Mouse (Mus musculus): Measurements from ENCODE around the gene Crhr1. TPM values are rescaled to one million over a fixed set of nuclear protein-coding genes. Genes with fewer than 3 reads are reported as not detected.

The Crhr1 gene
- polyA plus RNA-seq, 1 experiment, result not detected

- TF ChIP-seq FLI1 (IDR thresholded peaks at IDR 0.05; ENCODE audit: low read length) (no peak), GATA1 (IDR thresholded peaks at IDR 0.05; ENCODE audit: borderline replicate concordance, low read length) (no peak)
- Histone ChIP-seq H3K4me3 (replicated peaks) (no peak overlapping the region), H3K36me3 (replicated peaks; ENCODE audit: low read length) (no peaks in the 10 kb centered on the region)
Observed at GRCm38 (mm10) chr11:104155899-104156298, 23.2 kb downstream of the Crhr1 start.

GRCm38 (mm10) chr11:104156391-104156790 is 23.7 kb downstream of the Crhr1 start:
- TF ChIP-seq GATA1 (IDR thresholded peaks at IDR 0.05; ENCODE audit: borderline replicate concordance, low read length) (no peak), FLI1 (IDR thresholded peaks at IDR 0.05; ENCODE audit: low read length) (no peak)
- Histone ChIP-seq H3K36me3 (replicated peaks; ENCODE audit: low read length) (no peaks in the 10 kb centered on the region), H3K27me3 (replicated peaks) (peaks cover 96% of the 10 kb centered on the region), H3K9me3 (no peaks in the 10 kb centered on the region), H3K4me1 (peaks cover 11% of the 10 kb centered on the region), H3K4me3 (replicated peaks) (no peak overlapping the region)

More at GRCm38 (mm10) chr11:104155899-104156298, 23.2 kb downstream of the Crhr1 start:
- H3K4me1 ChIP-seq, result peaks cover 11% of the 10 kb centered on the region
- no peaks in the 10 kb centered on the region for H3K9me3 ChIP-seq
- H3K27me3 ChIP-seq (replicated peaks), result peaks cover 96% of the 10 kb centered on the region

- Histone ChIP-seq H3K36me3 (replicated peaks; ENCODE audit: low read length) (no peaks in the 10 kb centered on the region), H3K4me3 (replicated peaks) (peak overlapping the region; percentile 73), H3K4me1 (peaks cover 11% of the 10 kb centered on the region), H3K27me3 (replicated peaks) (peaks cover 95% of the 10 kb centered on the region), H3K9me3 (no peaks in the 10 kb centered on the region)
- TF ChIP-seq GATA1 (IDR thresholded peaks at IDR 0.05; ENCODE audit: borderline replicate concordance, low read length) (no peak), FLI1 (IDR thresholded peaks at IDR 0.05; ENCODE audit: low read length) (no peak)
Observed at GRCm38 (mm10) chr11:104157603-104158259, 25.1 kb downstream of the Crhr1 start.

- Histone ChIP-seq H3K27me3 (replicated peaks) (peaks cover 91% of the 10 kb centered on the region), H3K4me1 (peaks cover 11% of the 10 kb centered on the region), H3K9me3 (no peaks in the 10 kb centered on the region), H3K4me3 (replicated peaks) (no peak overlapping the region), H3K36me3 (replicated peaks; ENCODE audit: low read length) (no peaks in the 10 kb centered on the region)
- TF ChIP-seq FLI1 (IDR thresholded peaks at IDR 0.05; ENCODE audit: low read length) (no peak), GATA1 (IDR thresholded peaks at IDR 0.05; ENCODE audit: borderline replicate concordance, low read length) (no peak)
Observed at GRCm38 (mm10) chr11:104158260-104158907, 25.7 kb downstream of the Crhr1 start.

- Histone ChIP-seq H3K4me1 (peaks cover 11% of the 10 kb centered on the region), H3K27me3 (replicated peaks) (peaks cover 90% of the 10 kb centered on the region), H3K4me3 (replicated peaks) (no peak overlapping the region), H3K9me3 (no peaks in the 10 kb centered on the region), H3K36me3 (replicated peaks; ENCODE audit: low read length) (no peaks in the 10 kb centered on the region)
- no peak for TF ChIP-seq FLI1 (IDR thresholded peaks at IDR 0.05; ENCODE audit: low read length)
- TF ChIP-seq GATA1 (IDR thresholded peaks at IDR 0.05; ENCODE audit: borderline replicate concordance, low read length), result no peak
Observed at GRCm38 (mm10) chr11:104159769-104160272, 27.2 kb downstream of the Crhr1 start.

GRCm38 (mm10) chr11:104161153-104161552 is 28.5 kb downstream of the Crhr1 start:
- Histone ChIP-seq H3K4me1 (peaks cover 11% of the 10 kb centered on the region), H3K36me3 (replicated peaks; ENCODE audit: low read length) (no peaks in the 10 kb centered on the region), H3K9me3 (no peaks in the 10 kb centered on the region), H3K27me3 (replicated peaks) (peaks cover 90% of the 10 kb centered on the region), H3K4me3 (replicated peaks) (no peak overlapping the region)
- no peak for TF ChIP-seq GATA1 (IDR thresholded peaks at IDR 0.05; ENCODE audit: borderline replicate concordance, low read length)
- TF ChIP-seq FLI1 (IDR thresholded peaks at IDR 0.05; ENCODE audit: low read length), result no peak

GRCm38 (mm10) chr11:104164257-104164656 is 31.6 kb downstream of the Crhr1 start:
- Histone ChIP-seq H3K27me3 (replicated peaks) (peaks cover 82% of the 10 kb centered on the region), H3K4me1 (no peaks in the 10 kb centered on the region), H3K4me3 (replicated peaks) (no peak overlapping the region), H3K9me3 (no peaks in the 10 kb centered on the region), H3K36me3 (replicated peaks; ENCODE audit: low read length) (no peaks in the 10 kb centered on the region)
- no peak for TF ChIP-seq FLI1 (IDR thresholded peaks at IDR 0.05; ENCODE audit: low read length)
- TF ChIP-seq GATA1 (IDR thresholded peaks at IDR 0.05; ENCODE audit: borderline replicate concordance, low read length), result no peak

- Histone ChIP-seq H3K4me3 (replicated peaks) (no peak overlapping the region), H3K9me3 (no peaks in the 10 kb centered on the region), H3K36me3 (replicated peaks; ENCODE audit: low read length) (no peaks in the 10 kb centered on the region), H3K27me3 (replicated peaks) (peaks cover 83% of the 10 kb centered on the region), H3K4me1 (peaks cover 3% of the 10 kb centered on the region; the same call in 1 of the 2 replicates)
- TF ChIP-seq GATA1 (IDR thresholded peaks at IDR 0.05; ENCODE audit: borderline replicate concordance, low read length) (no peak), FLI1 (IDR thresholded peaks at IDR 0.05; ENCODE audit: low read length) (no peak)
Observed at GRCm38 (mm10) chr11:104171281-104171781, 38.7 kb downstream of the Crhr1 start.

GRCm38 (mm10) chr11:104178893-104179292 is 46.2 kb downstream of the Crhr1 start:
- H3K27me3 ChIP-seq (replicated peaks), result peaks cover 74% of the 10 kb centered on the region
- TF ChIP-seq GATA1 (IDR thresholded peaks at IDR 0.05; ENCODE audit: borderline replicate concordance, low read length), result no peak
- TF ChIP-seq FLI1 (IDR thresholded peaks at IDR 0.05; ENCODE audit: low read length), result no peak
- H3K36me3 ChIP-seq (replicated peaks; ENCODE audit: low read length), result no peaks in the 10 kb centered on the region
- H3K4me3 ChIP-seq (replicated peaks), result no peak overlapping the region
- 0 out of 2 replicates have a peak, but pooled peaks cover 3% of the 10 kb centered on the region for H3K4me1 ChIP-seq
- no peaks in the 10 kb centered on the region for H3K9me3 ChIP-seq

- no peak for TF ChIP-seq FLI1 (IDR thresholded peaks at IDR 0.05; ENCODE audit: low read length)
- TF ChIP-seq GATA1 (IDR thresholded peaks at IDR 0.05; ENCODE audit: borderline replicate concordance, low read length), result no peak
- Histone ChIP-seq H3K4me3 (replicated peaks) (no peak overlapping the region), H3K36me3 (replicated peaks; ENCODE audit: low read length) (no peaks in the 10 kb centered on the region), H3K4me1 (0 out of 2 replicates have a peak, but pooled peaks cover 3% of the 10 kb centered on the region), H3K27me3 (replicated peaks) (peaks cover 72% of the 10 kb centered on the region), H3K9me3 (no peaks in the 10 kb centered on the region)
Observed at GRCm38 (mm10) chr11:104179804-104180203, 47.1 kb downstream of the Crhr1 start.

Data from megakaryocyte, embryonic 14.5 days (primary cell).